Mouse (Mus musculus): Measurements from ENCODE around the gene Trim38.

GRCm38 (mm10) chr13:23763586-23764323 lies 6.0 kb upstream of the Trim38 start, which contains the start of gene Hist1h1a:
- peak; percentile 87 for TF ChIP-seq POLR2AphosphoS2 (IDR thresholded peaks at IDR 0.05; ENCODE audit: insufficient read length, low read depth)
- TF ChIP-seq REST (IDR thresholded peaks at IDR 0.05; ENCODE audit: insufficient read depth, insufficient read length) = no peak
- no peak for TF ChIP-seq USF1 (IDR thresholded peaks at IDR 0.05; ENCODE audit: low read depth)
- TF ChIP-seq POLR2A (IDR thresholded peaks at IDR 0.05; ENCODE audit: insufficient read length, low read depth) = peak; percentile 75
- TF ChIP-seq MAX (IDR thresholded peaks at IDR 0.05; ENCODE audit: low read depth) = no peak
- no peak for TF ChIP-seq MYOG (IDR thresholded peaks at IDR 0.05; ENCODE audit: control insufficient read depth in 1 of 3, insufficient read depth in 1 of 3, insufficient read length in 2 of 3, low read depth in 2 of 3)
- no peak for TF ChIP-seq TCF3 (IDR thresholded peaks at IDR 0.05; ENCODE audit: insufficient read length, low read depth)
- TF ChIP-seq E2F4 (IDR thresholded peaks at IDR 0.05; ENCODE audit: insufficient read depth) = no peak
- TF ChIP-seq MYOD1 (IDR thresholded peaks at IDR 0.05; ENCODE audit: control insufficient read depth in 1 of 3, insufficient read length in 2 of 3, low read depth in 2 of 3) = no peak
- TF ChIP-seq TCF12 (IDR thresholded peaks at IDR 0.05; ENCODE audit: insufficient read depth, poor library complexity, severe bottlenecking) = no peak
- TF ChIP-seq CEBPB (IDR thresholded peaks at IDR 0.05; ENCODE audit: insufficient read depth, poor library complexity, severe bottlenecking) = no peak

Measured in myocyte (in vitro differentiated cells).